Mouse (Mus musculus) stomach, embryonic 16.5 days (tissue): ENCODE data around the gene Nudt16l1. TPM values are rescaled to one million over a fixed set of nuclear protein-coding genes. Genes with fewer than 3 reads are reported as not detected.

Experiments used
- ATAC-seq: fragments of 200-750 bp; cut with Nextera tagmentation; 2 replicates; pipeline ENCODE4 v1.8.0; 2017; ENCODE audit warnings: moderate number of reproducible peaks, moderate TSS enrichment; ENCODE audit not compliant: insufficient read depth, low FRiP score
- H3K27ac ChIP-seq: fragments of 300-500 bp; sonication (generic); 2 replicates; pipeline ENCODE4 v1.5.1; 2014; ENCODE audit warnings: low read length
- H3K27me3 ChIP-seq: fragments of 300-500 bp; sonication (generic); 2 replicates; pipeline ENCODE4 v1.6.1; 2014; ENCODE audit warnings: low read length, control low read depth, mixed read lengths; ENCODE audit not compliant: control insufficient read depth, insufficient read depth
- H3K36me3 ChIP-seq: fragments of 300-500 bp; sonication (generic); 2 replicates; pipeline ENCODE4 v1.6.1; 2014; ENCODE audit warnings: low read length; ENCODE audit not compliant: control insufficient read depth, insufficient read depth
- H3K4me1 ChIP-seq: fragments of 300-500 bp; sonication (generic); 2 replicates; pipeline ENCODE4 v1.6.1; 2014; ENCODE audit warnings: low read length, control low read depth, mixed read lengths; ENCODE audit not compliant: control insufficient read depth, insufficient read depth
- H3K4me2 ChIP-seq: fragments of 300-500 bp; sonication (generic); 2 replicates; pipeline ENCODE4 v1.6.1; 2014; ENCODE audit warnings: low read depth, low read length, mixed read lengths
- H3K4me3 ChIP-seq: fragments of 300-500 bp; sonication (generic); replicated peaks from 2 replicates; pipeline ENCODE4 v1.5.1; 2014; ENCODE audit warnings: mild to moderate bottlenecking, low read length
- H3K9ac ChIP-seq: fragments of 300-500 bp; sonication (generic); 2 replicates; pipeline ENCODE4 v1.6.1; 2014; ENCODE audit warnings: low read length
- H3K9me3 ChIP-seq: fragments of 300-500 bp; sonication (generic); replicated peaks from 2 replicates; pipeline ENCODE4 v1.6.1; 2016; ENCODE audit warnings: low read length, control low read depth; ENCODE audit not compliant: control insufficient read depth
- WGBS: fragments of 180-500 bp; shearing (Covaris S2); extraction: QIAGEN DNeasy Blood & Tissue Kit; methylation state at CpG from one replicate; pipeline ENCODE4 v1.1.7; 2014; 5-methylcytosine and 5-hydroxymethylcytosine counted together
- polyA plus RNA-seq: library from polyadenylated mRNA; unstranded; fragments of >200 nt; fragmentation: Nextera tagmentation; extraction: Ambion mirVana; gene quantifications from 2 replicates; pipeline ENCODE4 v1.2.1, GENCODE M21; 2015

Gene Nudt16l1
- 125 and 136 TPM in 2 replicates for polyA plus RNA-seq

DNA sequence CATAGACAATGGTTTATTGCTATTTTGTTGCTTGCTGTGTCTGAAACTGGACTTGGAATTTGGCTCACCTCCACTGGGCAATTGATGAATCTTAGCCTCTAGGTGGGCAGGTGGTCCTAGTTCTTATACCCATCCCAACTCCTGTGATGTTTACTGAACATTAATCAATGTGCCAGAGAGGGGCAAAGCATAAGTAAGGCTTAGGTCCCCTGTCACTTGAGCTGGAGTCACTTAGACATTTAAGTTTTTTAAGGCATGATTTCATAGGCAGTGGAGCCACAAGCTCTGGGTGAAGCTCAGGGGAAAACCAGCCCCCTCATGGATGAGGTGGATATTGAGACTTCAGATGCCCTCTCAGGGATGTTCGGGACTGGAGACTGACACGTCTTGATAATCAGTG, at the start of gene Nudt16l1:
Nudt16l1 (plus strand) TSS at position 301 of the 400 bp plus-strand sequence.
- Histone ChIP-seq H3K4me3 (peak within 1 kb of the TSS; percentile 98), H3K4me1 (peaks cover 13% of the 10 kb centered on the region), H3K9ac (peak within 1 kb of the TSS; percentile 97), H3K36me3 (peaks cover 31% of the 10 kb centered on the region), H3K27ac (peak within 1 kb of the TSS; percentile 86), H3K27me3 (no peaks in the 10 kb centered on the region), H3K4me2 (peak within 1 kb of the TSS; percentile 85), H3K9me3 (no peaks in the 10 kb centered on the region)
- no peak for ATAC-seq
- 2% methylated on average over 2 of the region's 2 CpGs for WGBS

DNA sequence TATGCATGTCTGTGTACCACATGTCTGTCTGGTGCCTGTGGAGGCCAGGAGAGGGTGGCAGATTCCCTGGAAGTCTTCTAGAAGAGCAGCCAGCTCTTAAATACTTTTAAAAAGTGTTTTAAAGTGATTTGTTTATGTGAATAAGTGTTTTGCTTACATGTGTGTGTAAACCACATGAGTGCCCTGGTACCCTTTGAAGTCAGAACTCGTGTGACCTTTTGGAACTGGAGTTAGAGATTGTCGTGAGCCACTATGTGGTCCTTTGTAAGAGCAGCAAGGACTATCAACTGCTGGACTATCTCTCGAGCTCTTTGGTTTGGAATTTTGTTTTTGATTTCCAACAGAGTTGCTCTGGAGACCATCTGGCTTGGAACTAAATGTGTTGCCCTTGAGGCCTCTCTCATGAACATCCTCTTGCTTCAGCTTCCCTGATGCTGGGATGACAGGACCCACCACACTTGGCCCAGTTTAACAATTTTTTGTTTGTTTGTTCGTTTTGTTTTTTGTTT, 48.3 kb upstream of the Nudt16l1 start:
- no peak overlapping the region for H3K9ac ChIP-seq
- no peak overlapping the region for H3K27ac ChIP-seq
- no peaks in the 10 kb centered on the region; the same call in 1 of the 2 replicates for H3K36me3 ChIP-seq
- peaks cover 27% of the 10 kb centered on the region for H3K4me1 ChIP-seq
- no peaks in the 10 kb centered on the region for H3K9me3 ChIP-seq
- H3K4me3 ChIP-seq, result no peak overlapping the region
- H3K27me3 ChIP-seq, result no peaks in the 10 kb centered on the region
- no peak overlapping the region for H3K4me2 ChIP-seq
- no peak for ATAC-seq
- WGBS, result 55% methylated on average over 4 of the region's 4 CpGs

DNA sequence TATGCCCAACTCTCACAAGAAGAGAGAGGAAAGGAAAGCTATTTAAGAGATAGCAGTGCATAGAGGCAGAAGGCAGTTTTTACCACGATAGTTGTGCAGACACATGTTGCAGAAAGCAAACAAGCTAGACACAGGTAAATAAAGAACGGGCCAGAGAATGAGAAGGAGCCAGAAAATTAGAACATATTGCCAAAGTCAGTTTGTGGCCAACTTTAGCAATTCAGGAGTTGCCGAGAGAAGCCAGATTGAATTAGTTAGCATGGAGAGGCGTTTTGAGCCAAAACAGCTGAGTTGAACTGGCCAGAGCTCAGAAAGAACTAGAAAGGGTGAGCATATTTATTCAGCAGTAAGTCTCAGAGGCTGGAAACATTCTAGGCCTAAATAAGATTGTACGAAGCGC, 46.4 kb upstream of the Nudt16l1 start:
- no peak overlapping the region for H3K4me3 ChIP-seq
- H3K9me3 ChIP-seq, result no peaks in the 10 kb centered on the region
- 84% methylated on average over 6 of the region's 6 CpGs for WGBS
- no peak overlapping the region for H3K9ac ChIP-seq
- H3K4me2 ChIP-seq, result no peak overlapping the region
- H3K4me1 ChIP-seq, result peaks cover 23% of the 10 kb centered on the region
- H3K36me3 ChIP-seq, result no peaks in the 10 kb centered on the region; the same call in 1 of the 2 replicates
- no peak overlapping the region for H3K27ac ChIP-seq
- no peaks in the 10 kb centered on the region for H3K27me3 ChIP-seq
- no peak for ATAC-seq

DNA sequence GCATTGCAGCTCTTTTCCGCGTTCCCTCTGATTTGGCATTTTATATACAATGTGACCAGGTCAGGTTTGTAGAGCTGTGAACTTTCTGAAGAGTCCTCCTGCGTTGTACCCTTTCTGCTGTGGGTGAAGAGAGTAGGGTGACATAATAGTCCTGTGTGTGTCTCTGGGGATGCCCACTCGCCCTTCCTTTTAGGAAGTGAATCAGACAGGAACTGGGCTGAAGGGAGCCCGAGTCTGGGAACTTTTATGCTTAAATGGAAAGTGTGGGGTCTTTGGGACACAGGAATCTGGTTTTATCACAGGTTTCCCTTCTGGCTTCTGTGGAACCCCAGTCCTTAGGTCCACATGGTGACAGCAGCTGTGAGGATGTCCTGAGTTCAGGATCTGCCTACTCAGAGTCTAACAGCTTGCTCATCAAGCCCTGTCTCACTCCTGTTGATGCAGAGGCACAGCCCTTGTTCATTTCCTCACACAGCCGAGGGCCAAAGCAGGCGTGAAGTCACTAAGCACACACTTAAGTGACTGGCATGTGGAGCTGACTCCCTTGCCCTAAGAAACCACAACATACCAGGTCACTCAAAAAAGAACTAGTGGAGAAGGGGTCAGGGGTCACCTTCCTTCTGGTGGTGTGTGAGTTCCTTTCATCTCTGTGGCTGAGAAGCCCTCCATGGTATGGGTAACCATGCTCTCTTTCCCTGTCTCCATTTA, 44.2 kb upstream of the Nudt16l1 start:
- no peak for ATAC-seq
- Histone ChIP-seq H3K4me2 (no peak overlapping the region), H3K27ac (no peak overlapping the region), H3K9ac (no peak overlapping the region), H3K4me1 (peaks cover 9% of the 10 kb centered on the region; the same call in 1 of the 2 replicates), H3K27me3 (no peaks in the 10 kb centered on the region), H3K36me3 (no peaks in the 10 kb centered on the region; the same call in 1 of the 2 replicates), H3K9me3 (no peaks in the 10 kb centered on the region), H3K4me3 (no peak overlapping the region)
- WGBS, result 76% methylated on average over 7 of the region's 7 CpGs

DNA sequence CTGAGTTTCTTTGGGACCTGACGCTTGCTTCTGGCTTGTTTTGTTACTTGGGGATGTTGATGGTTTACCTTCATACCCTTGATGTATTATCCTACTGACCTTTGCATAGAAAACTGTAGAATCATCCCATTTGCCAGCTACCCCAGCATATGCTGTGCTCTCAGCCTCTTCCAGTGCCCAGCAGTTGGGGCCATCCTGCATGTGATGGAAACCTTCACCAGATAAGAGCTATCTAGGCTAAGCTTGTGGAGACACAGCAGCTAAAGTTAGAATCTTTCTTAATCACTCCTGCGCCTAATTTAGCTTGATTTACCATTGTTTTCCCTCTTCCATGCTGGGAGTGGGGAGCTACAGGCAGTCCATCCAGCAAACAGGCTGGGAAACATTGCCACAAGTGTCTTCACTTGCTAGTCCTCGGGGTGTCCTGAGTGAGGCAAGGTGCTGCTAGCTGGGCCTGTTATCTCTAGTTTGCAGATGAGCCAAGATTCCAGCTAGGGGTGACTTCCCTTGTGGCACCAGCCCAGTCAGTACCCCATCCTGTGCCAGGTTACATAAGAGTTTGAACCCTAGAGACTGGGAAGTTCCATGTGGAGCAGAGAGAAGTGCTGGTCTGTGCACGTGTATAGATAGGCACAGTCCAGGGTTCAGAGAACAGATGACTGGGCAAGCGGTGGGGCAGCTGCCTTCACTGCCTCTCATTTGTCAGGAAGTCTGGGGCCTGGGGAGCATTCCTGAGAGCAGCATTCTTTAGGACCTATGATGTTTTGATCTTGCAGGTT, 42.1 kb upstream of the Nudt16l1 start:
- Histone ChIP-seq H3K27ac (no peak overlapping the region), H3K27me3 (no peaks in the 10 kb centered on the region), H3K9me3 (no peaks in the 10 kb centered on the region), H3K9ac (no peak overlapping the region), H3K4me1 (0 out of 2 replicates have a peak, but pooled peaks cover 7% of the 10 kb centered on the region), H3K4me2 (no peak overlapping the region), H3K4me3 (no peak overlapping the region), H3K36me3 (no peaks in the 10 kb centered on the region; the same call in 1 of the 2 replicates)
- peak; percentile 78; the same call in 1 of the 2 replicates for ATAC-seq
- WGBS, result 58% methylated on average over 5 of the region's 5 CpGs

DNA sequence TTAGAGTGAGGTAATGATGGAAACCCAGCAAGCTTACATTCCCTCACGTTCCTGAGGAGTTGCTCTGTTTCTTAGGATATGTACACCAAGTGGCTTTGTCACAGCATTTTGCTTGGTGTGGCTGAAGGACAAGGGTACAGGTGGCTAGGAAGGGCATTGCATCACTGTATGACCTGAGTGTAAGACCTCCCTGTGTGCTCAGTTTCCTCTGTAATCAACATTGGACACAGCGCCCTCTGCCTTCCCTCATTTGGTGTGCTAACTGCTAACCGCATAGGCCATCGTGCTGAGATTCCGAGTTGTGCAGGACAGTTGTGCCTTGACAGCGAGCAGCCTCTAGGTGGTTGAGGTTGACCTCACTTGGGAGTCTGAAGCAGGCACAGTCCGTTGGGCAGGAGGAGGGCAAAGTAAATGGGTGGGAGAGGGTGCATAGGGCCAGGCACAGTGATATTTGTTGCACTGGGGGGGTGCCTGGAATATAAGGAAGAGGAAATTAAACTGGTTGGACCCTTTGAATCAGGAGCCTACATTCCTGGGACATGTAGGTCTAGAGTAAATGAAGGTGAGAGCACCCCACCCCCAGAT, 41.3 kb upstream of the Nudt16l1 start:
- 64% methylated on average over 7 of the region's 7 CpGs for WGBS
- Histone ChIP-seq H3K36me3 (no peaks in the 10 kb centered on the region; the same call in 1 of the 2 replicates), H3K27ac (no peak overlapping the region), H3K4me2 (no peak overlapping the region), H3K9me3 (no peaks in the 10 kb centered on the region), H3K4me1 (0 out of 2 replicates have a peak, but pooled peaks cover 7% of the 10 kb centered on the region), H3K4me3 (no peak overlapping the region), H3K9ac (no peak overlapping the region), H3K27me3 (no peaks in the 10 kb centered on the region)
- no peak for ATAC-seq

DNA sequence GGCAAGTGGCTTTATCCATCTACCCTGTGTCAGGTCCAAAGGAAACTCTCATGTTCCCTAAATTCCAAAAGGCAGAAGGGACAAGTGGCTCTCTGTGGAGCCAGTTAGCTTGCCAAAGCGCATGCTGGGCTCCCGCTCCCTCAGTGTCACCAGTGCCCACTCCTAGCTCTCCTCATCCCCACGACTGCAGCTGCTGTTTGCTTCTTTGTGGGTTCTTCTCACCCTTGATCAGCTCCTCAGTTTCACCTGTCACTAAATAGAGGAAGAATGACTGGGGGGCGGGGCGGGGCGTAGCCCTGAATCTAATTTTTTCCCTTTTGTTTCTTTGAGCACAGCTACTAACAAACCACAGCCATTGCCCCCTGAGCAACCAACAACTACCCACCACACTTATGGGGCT, 39.7 kb upstream of the Nudt16l1 start:
- no peak overlapping the region for H3K9ac ChIP-seq

DNA sequence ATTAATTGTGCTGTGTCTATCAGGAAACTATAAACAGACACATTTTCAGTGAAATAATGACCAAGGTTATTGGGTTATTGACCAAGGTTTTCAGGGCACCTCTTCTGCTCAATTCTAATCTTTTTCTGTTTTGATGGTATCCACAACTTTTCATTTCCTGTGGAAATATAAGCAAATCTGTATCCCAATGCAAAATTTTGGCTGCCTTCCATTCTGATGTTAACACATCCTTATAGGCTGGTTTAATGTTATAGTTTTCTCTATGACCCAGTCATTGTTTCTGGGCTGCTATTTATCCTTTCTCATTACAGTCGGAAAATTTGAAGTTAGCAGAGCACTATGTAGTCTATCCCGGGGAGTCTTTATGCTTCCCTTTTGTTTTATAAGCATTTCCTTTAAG, 38.9 kb upstream of the Nudt16l1 start:
- 0 out of 2 replicates have a peak, but pooled peaks cover 6% of the 10 kb centered on the region for H3K4me1 ChIP-seq
- WGBS, result 49% methylated on average over 2 of the region's 2 CpGs
- no peak overlapping the region for H3K27ac ChIP-seq
- H3K4me3 ChIP-seq, result no peak overlapping the region
- ATAC-seq, result no peak
- H3K36me3 ChIP-seq, result no peaks in the 10 kb centered on the region
- no peaks in the 10 kb centered on the region for H3K27me3 ChIP-seq
- H3K9me3 ChIP-seq, result no peaks in the 10 kb centered on the region
- H3K4me2 ChIP-seq, result no peak overlapping the region
- no peak overlapping the region for H3K9ac ChIP-seq

More for the DNA sequence above, 39.7 kb upstream of the Nudt16l1 start:
- 86% methylated on average over 6 of the region's 6 CpGs for WGBS
- Histone ChIP-seq H3K4me3 (no peak overlapping the region), H3K27ac (no peak overlapping the region), H3K36me3 (no peaks in the 10 kb centered on the region), H3K4me1 (0 out of 2 replicates have a peak, but pooled peaks cover 7% of the 10 kb centered on the region), H3K4me2 (no peak overlapping the region), H3K9me3 (no peaks in the 10 kb centered on the region), H3K27me3 (no peaks in the 10 kb centered on the region)
- ATAC-seq, result no peak
